Mouse (Mus musculus): ENCODE data around the gene Gemin5.
"Not testable (repeated sequence)": the region's sequence is repeated elsewhere in the genome, so short reads cannot be mapped to it uniquely, and the experiment has no call there.

The Gemin5 gene

DNA sequence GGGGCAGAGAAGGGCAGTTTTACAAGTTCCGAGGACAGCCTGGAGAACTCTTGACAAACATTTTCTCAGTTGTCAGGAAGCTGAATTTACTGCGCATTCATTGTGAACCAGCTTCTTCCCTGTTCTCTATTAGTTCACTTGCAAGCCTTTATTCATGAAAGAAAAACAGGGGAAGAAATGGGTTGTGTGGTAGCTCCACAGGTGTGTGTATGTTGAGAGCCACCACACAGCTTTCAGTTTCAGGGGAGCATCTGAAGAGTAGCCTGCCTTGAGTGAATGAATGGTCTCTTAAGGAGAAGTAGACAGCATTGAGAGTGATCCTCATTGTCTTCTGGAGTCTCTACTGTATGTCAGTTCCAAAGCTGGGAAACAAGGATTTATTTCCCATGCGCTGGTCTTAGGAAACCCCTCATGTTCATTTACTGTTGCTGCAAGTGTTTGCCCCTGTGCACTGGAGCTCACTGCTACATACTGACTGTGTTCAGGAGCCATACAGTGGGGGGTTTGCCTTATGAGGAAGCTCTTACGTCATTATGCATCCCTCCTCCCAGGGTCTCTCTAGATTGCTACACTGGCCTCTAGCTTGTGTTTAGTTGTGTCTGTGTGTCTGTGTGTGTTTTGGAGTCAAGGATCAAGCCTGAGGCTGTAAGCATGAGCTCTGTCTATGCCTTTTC lies 60.5 kb downstream of the Gemin5 start:
- in situ Hi-C loops (cut with MboI), result loop anchor here (10.0 kb wide), 1 partner anchor 93 kb away; no protein-coding TSS in a partner anchor

GRCm38 (mm10) chr11:58107009-58107408 lies 61.3 kb downstream of the Gemin5 start:
- in situ Hi-C loops (cut with MboI), result loop anchor here (10.0 kb wide), 1 partner anchor 92 kb away; no protein-coding TSS in a partner anchor

- in situ Hi-C loops (cut with MboI), result loop anchor here (10.0 kb wide), 1 partner anchor 90 kb away; no protein-coding TSS in a partner anchor
These were observed 64.0 kb downstream of the Gemin5 start for GRCm38 (mm10) chr11:58104351-58104791.

GRCm38 (mm10) chr11:58103697-58104306 lies 64.5 kb downstream of the Gemin5 start, which contains the start of gene Cnot8:
Gene Cnot8 (plus strand): TSS chr11:58104153.
- in situ Hi-C loops (cut with MboI), result loop anchor here (10.0 kb wide), 1 partner anchor 89 kb away; no protein-coding TSS in a partner anchor

- in situ Hi-C loops (cut with MboI), result loop anchor here (10.0 kb wide), 1 partner anchor 88 kb away; no protein-coding TSS in a partner anchor
These were observed 65.0 kb downstream of the Gemin5 start for GRCm38 (mm10) chr11:58103344-58103653.

DNA sequence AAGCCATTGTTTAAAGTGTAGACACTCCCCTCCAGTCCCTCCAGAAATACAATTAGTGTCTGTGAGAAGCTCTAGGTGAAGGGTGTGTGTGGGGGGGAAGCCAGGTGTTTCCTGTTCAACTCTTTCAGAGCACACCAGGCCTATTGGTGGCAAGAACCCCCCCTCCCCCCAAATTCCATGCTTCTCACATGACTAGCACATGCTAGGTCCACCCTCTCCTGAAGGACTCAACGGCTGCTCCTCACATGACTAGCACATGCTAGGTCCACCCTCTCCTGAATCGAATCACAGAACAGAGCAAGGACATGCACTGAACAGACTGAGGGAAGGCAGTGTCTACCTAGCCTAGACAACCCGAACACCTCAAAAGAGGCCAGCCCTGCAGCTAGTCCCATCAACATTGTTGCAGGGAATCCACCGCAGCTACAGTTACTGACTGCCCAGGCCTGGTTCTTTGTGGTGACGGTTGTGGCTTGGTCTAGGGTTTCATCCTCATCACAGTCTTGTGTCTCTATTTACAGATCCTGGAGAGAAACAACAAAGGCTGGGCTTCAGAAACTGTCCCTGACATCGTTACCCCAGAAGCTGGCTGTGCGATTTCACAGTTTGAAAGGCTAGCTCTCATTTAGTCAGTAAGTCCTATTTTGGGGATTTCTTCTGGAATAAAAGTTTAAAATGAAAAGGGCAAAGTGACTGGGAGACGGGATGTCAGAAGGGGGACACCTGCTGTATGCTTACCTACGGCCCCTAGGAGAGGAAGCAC lies 65.6 kb downstream of the Gemin5 start:
- in situ Hi-C loops (cut with MboI), result loop anchor here (10.0 kb wide), 1 partner anchor 88 kb away; no protein-coding TSS in a partner anchor

DNA sequence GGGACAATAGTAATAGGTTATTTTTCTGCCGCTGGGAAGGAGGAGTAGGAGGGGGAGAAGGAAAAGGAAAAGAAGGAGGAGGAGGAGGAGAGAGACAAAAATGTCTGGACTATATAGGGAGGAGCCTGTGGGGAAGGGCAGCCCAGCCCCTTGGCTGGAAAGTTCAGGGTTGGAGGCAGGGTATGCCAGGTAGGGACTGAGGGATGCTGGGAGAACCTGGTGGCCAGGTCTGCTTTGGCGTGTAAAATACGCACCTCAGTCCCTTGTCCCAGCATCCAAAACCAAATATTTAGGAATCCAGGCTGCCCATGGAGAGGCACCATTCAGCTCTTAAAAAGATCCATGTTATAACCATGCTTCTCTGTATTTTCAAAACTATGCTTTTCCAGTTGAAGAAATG lies 66.2 kb downstream of the Gemin5 start:
- in situ Hi-C loops (cut with MboI), result loop anchor here (10.0 kb wide), 1 partner anchor 87 kb away; no protein-coding TSS in a partner anchor

DNA sequence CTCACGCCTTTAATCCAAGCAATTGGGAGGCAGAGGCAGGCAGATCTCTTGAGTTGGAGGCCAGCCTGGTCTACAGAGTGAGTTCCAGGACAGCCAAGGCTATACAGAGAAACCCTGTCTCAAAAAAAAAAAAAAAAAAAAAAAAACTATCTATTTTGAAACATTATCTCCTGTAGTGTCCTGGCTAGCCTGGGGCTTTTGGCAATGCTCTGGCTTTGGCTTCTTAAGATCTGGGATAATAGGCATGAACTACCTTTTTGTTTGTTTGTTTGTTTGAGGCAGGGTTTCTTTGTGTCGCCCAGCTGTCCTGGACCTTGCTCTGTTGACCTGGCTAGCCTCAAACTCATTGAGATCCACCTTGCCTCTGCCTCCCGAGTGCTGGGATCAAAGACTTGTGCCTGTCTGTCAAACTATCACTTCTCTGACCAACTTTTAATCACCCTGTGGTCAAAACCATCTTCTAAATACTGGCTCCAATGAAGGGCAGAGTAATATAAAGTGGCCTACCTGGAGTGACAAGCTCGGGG lies 67.1 kb downstream of the Gemin5 start:
- in situ Hi-C loops (cut with MboI), result loop anchor here (10.0 kb wide), 1 partner anchor 86 kb away; no protein-coding TSS in a partner anchor

DNA sequence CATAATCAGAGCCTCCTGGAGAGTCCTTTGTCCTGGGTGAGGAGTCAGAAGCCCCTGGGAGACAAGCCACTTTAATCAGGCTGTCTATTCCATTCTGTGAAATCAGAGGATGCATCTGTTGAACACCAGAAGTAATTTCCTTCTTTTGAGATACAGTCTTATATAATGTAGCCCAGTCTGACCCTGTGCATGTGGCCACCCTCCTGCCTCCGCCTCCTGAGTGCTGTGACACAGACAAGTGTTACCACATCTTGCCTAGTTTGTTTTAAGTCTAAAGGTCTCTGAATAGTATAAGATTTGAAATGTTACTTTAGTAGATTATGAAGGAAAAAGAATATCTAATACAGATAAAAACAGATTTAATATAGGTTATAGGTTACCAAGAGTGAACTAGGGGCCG lies 68.3 kb downstream of the Gemin5 start:
- in situ Hi-C loops (cut with MboI), result loop anchor here (10.0 kb wide), 1 partner anchor 85 kb away; no protein-coding TSS in a partner anchor

DNA sequence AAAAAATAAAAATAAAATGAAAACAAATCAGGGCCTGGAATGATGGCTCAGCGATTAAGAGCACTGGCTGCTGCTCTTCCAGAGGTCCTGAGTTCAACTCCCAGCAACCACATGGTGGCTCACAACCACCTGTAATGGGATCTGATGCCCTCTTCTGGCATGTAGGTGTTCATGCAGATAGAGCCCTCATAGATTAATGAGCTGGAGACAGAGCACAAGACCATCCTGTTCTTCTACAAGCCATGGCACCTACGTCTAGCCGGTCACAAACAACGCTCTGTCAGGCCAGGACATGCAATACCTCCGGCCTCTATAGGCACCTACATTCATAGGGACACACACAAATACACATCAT lies 70.0 kb downstream of the Gemin5 start:
- in situ Hi-C loops (cut with MboI), result not testable (repeated sequence)

GRCm38 (mm10) chr11:58097621-58098365 lies 70.5 kb downstream of the Gemin5 start:
- in situ Hi-C loops (cut with MboI), result no loop called here

GRCm38 (mm10) chr11:58096821-58097620 lies 71.3 kb downstream of the Gemin5 start:
- in situ Hi-C loops (cut with MboI), result no loop called here

GRCm38 (mm10) chr11:58096160-58096559 lies 72.2 kb downstream of the Gemin5 start:
- in situ Hi-C loops (cut with MboI), result no loop called here

GRCm38 (mm10) chr11:58095561-58095960 lies 72.8 kb downstream of the Gemin5 start:
- in situ Hi-C loops (cut with MboI), result no loop called here

DNA sequence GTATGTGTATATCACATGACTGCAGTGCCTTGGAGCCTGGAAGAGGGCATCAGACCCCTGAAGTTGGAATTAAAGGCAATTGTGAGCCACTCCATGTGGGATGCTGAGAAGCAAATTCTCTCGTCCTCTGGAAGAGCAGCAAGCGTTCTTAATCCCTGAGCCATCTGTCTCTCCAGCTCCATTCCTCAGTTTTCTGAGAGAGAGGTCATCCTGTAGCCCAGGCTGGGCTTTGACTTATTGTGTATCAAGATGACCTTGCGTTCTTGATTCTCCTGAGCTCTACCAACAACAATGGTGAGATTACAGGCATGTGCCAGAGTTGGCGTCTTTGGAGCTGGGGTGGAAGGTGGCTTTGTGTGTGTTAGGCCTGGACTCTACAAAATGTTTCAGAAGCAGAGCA lies 73.6 kb downstream of the Gemin5 start:
- in situ Hi-C loops (cut with MboI), result no loop called here

DNA sequence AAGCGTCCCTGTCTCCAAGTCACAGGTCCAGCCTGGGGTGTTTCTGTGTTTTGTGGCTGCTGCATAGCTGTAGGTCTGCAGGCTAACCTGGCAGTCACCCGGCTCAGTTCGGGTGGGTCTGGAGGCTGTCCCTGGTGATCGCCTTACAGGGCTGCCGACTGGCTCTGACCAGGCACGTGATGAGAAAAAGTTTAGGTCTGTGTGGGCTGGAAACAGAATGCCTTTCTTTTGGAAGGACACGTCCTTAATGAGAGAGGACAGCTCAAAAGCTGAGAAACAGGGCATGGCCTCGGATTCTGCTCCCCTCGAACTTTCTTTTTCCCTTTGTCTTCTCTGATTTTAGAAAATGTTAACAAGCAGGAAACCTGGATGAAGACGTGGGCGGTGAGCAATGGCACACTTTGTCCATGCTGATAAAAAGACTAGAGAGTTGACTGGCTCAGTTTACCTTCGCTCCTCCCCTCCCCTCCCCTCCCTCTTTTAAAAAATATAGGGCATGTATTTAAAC lies 75.3 kb downstream of the Gemin5 start, which contains the start of gene Gm12248:
Gm12248 (minus strand) TSS at position 114 of the 508 bp plus-strand sequence.
- in situ Hi-C loops (cut with MboI), result no loop called here

DNA sequence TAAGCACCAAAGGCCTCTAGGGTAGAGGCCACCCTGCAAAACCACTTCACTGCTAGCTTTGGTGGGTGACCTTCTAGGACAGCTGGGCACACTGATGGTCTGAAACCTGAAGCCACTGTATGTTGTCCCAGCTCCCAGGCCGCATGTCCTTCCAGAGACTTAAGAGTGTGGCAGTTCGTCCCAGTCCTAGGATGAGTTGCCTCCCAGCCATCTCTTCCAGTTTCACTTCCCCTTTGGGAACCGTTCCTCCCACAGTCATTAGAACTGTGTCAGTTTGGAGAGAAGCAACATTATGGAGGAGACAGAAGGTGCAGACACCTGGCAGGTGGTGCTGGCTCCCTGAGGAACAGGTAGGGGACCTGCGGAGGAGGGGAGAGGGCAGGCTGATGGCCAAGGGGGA lies 75.8 kb downstream of the Gemin5 start:
- in situ Hi-C loops (cut with MboI), result no loop called here

DNA sequence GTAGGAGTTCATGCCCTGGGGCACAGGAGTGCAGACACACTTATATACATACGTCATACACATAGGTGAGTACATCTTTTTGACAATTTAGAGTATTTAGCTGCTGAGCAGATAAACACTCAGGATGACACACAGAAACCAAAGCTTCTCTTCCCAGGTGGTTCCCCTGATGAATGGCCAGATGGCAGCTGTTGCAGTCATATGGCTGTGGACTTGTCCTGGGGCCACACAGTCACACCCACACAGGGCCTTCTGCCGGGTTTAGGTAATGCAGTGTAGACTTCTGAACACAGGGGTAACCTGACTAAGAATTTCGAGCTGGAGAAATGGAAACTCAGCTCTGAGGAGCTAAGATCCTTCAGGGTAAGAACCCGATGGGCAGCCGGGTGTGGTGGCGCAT lies 86.6 kb downstream of the Gemin5 start:
- in situ Hi-C loops (cut with MboI), result no loop called here

- in situ Hi-C loops (cut with MboI), result no loop called here
These were observed 91.1 kb downstream of the Gemin5 start for GRCm38 (mm10) chr11:58077270-58077669.

GRCm38 (mm10) chr11:58072978-58073377 lies 95.4 kb downstream of the Gemin5 start:
- in situ Hi-C loops (cut with MboI), result no loop called here
